Mouse (Mus musculus) liver, postnatal 0 days (tissue): ENCODE measurements around the gene Ank.

Source experiments
- CTCF ChIP-seq: sonication (generic); IDR thresholded peaks from 2 replicates; pipeline ENCODE4 v1.5.1; 2016; ENCODE audit warnings: antibody characterized with exemption, low read depth
- EP300 ChIP-seq: IDR thresholded peaks from 2 replicates; pipeline ENCODE4 v1.6.1; 2016; ENCODE audit warnings: antibody characterized with exemption, low read depth, mild to moderate bottlenecking

DNA sequence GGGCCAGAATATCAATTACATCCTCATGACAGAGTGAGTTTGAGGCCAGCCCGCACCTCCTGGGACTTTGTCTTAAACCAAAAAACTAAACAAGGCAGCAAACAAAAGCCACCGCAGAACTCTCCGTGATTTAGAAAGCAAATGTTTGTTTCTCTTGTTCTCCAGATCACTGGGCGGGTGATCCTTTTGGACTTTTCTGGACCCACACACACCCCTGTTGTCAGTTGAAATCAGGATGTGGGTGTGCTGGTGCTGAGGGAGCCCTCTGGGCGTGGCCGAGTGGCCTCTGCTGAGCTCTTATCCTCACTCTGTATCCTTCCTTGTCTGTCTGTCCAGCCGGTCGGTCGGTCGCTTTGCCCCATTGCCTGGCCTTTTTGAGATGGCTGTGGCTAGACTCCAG lies 82.6 kb downstream of the Ank start:
- TF ChIP-seq EP300 (no peak), CTCF (no peak)
